Mouse (Mus musculus): ENCODE results near the gene Ebf1. TPM values are rescaled to one million over a fixed set of nuclear protein-coding genes. Genes with fewer than 3 reads are reported as not detected.

Ebf1 gene
- total RNA-seq, 2 experiments from 2014 or later = 3.7 to 5.2 TPM

DNA sequence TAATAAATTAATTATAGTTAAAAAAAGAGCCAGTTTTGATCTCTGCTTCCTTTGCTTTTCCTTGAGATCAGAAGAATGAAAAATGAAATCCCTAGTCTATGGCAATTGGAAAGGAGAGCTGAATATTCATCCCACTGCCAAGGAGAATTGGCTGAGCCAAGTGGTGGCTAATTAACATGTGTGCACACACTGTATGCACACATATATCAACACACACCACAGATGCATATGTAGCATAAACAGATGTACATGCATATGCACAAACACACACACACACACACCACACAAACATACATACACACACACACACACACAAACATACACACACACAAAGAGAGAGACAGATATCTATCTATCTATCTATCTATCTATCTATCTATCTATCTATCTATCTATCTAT lies 205.2 kb downstream of the Ebf1 start:
- no peak for DNase-seq (ENCODE audit: low spot score in 2 of 2)

GRCm38 (mm10) chr11:44832227-44832939 lies 215.3 kb downstream of the Ebf1 start:
- no peak for DNase-seq (ENCODE audit: low spot score in 2 of 2)

GRCm38 (mm10) chr11:44832940-44833254 lies 215.8 kb downstream of the Ebf1 start:
- no peak for DNase-seq (ENCODE audit: low spot score in 2 of 2)

DNA sequence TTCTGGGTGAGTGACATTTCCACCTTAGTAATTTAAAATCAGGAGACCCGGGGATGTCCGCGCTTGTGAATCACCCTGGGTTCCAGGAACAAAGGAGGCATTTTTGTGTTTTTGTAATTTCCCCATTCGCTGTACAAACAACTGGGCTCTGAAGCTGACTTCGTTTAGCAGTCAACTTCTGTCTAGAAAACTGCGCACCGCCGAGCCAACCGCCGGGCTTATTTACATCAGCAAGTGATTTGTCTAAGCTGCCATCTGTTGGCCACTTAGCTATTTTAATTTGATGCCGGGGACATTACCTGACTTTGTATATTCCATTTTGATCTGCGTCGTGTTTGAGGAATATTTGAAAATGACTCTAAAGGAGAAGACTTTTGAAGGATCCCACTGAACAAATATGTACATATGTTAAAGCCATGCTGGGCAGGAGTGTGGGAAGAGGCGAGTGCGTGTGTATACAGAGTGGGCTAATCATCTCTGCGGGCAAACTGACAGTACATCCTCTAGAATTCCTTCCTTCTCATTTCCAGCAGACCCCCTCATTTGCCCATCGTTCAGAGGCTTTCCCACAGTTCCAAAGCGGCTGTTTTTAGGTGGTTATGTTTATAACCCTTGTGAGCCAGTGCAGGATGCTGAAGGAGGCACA lies 216.4 kb downstream of the Ebf1 start:
- DNase-seq (ENCODE audit: low spot score in 2 of 2) = no peak

- DNase-seq (ENCODE audit: low spot score in 2 of 2) = no peak
Observed at GRCm38 (mm10) chr11:44835166-44835565, 218.0 kb downstream of the Ebf1 start.

GRCm38 (mm10) chr11:44837592-44837991 lies 220.5 kb downstream of the Ebf1 start:
- no peak for DNase-seq (ENCODE audit: low spot score in 2 of 2)

DNA sequence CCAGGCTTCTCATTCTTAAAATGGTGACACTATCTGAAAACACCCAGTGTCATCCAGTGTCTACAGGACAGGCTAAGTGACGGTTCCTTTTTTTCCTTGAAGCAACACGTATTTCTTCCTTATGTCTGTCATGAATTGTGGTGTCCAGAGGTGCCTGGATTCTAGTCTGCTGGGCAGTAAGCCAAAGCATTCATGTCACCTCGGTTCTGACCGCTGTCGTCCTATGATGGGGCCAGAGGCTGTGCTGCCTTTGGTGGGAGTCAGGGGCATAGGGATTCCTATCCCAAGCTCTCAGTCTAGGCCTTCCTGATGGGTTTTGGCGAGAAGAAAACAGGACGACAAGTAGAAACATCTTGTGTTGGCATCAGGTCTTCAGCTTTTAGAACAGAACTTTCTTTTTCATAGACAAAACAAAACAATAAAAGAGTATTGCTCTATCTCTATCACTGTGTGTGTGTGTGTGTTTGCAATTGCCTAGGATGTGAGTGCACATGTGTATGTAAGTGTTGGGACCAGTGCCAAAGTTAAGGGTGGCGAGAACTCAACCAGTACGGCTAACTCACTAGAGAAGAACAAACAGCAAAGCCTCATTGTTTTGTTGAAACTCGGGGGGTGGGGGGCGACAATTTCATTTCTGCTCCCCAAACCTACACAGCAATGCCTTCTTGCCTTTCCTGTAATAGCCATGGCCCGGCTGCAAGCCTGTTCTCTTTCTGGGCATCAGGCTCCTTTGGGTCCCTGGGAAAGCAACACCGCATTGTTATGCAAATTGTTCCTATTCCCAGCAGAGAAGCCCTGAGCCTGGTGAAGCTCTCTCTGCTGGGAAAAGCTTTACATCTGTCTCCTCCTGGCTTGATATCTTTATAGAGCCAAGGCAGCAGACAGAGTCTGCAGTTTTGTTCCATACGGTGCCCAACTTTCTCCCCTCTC lies 224.3 kb downstream of the Ebf1 start:
- DNase-seq (ENCODE audit: low spot score in 2 of 2) = no peak

GRCm38 (mm10) chr11:44851874-44852273 lies 234.8 kb downstream of the Ebf1 start:
- DNase-seq (ENCODE audit: low spot score in 2 of 2) = no peak

DNA sequence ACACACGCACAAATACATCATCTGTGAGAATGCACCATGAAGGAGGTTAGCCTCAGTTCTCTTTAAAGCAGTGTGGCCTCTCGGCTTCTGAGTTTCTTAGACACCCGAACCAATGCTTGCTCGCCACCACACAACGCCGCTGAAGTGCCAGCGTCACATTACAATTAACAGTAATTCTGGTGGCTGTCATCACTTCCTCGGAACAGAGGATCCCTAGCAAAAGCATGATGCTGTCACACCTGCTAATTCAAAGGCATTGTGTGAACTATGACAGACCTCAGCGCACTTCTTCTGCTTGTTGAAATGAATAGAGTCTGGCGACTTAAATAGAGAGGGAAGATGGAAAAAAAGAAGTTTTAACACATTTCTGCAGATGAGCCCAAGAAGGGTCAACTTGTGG lies 235.8 kb downstream of the Ebf1 start:
- DNase-seq (ENCODE audit: low spot score in 2 of 2) = no peak

- DNase-seq (ENCODE audit: low spot score in 2 of 2) = no peak
Observed at GRCm38 (mm10) chr11:44854496-44854895, 237.4 kb downstream of the Ebf1 start.

DNA sequence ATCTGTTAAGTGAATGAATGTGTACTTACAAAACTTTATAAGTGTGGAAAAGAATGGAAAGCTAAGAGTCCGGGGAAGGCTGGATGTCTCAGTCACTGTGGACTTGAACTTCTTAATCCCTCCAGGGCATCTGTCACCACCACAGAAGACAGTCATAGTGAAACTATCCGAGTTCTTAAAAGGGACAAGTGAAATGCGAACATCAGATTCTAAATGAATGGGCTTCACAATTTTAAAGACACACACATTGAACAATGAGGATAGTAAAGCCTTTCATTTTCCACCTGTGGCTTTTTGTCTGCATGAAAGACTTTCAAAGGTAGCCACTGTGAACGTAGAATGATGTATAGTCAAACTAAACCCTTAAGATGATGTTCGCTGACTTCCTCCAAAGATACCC lies 244.0 kb downstream of the Ebf1 start:
- no peak for DNase-seq (ENCODE audit: low spot score in 2 of 2)

- no peak for DNase-seq (ENCODE audit: low spot score in 2 of 2)
Observed at GRCm38 (mm10) chr11:44863910-44864309, 246.8 kb downstream of the Ebf1 start.

GRCm38 (mm10) chr11:44866476-44867149 lies 249.5 kb downstream of the Ebf1 start:
- no peak for DNase-seq (ENCODE audit: low spot score in 2 of 2)

DNA sequence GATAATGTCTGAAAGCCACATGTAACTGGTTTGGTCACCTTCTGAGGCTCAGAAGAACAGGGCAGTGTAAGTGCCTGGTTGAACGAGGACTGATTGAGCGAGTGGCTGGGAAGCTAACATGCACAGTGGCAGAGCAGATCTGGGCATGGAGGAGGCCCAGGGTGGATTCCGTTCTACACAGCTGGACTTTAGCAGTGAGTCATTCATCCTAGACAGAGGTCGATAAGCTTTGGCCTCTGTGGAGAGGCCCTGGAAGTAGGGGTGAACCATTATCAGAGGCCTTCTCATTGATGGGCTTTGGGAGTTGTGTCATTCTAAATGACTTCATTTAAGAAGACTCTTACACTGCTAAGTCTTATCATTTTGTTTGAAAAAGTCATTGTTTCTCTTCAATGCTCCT lies 250.3 kb downstream of the Ebf1 start:
- DNase-seq (ENCODE audit: low spot score in 2 of 2) = no peak

GRCm38 (mm10) chr11:44873876-44874275 lies 256.8 kb downstream of the Ebf1 start:
- no peak for DNase-seq (ENCODE audit: low spot score in 2 of 2)

- DNase-seq (ENCODE audit: low spot score in 2 of 2) = no peak
Observed at GRCm38 (mm10) chr11:44875171-44875570, 258.1 kb downstream of the Ebf1 start.

DNA sequence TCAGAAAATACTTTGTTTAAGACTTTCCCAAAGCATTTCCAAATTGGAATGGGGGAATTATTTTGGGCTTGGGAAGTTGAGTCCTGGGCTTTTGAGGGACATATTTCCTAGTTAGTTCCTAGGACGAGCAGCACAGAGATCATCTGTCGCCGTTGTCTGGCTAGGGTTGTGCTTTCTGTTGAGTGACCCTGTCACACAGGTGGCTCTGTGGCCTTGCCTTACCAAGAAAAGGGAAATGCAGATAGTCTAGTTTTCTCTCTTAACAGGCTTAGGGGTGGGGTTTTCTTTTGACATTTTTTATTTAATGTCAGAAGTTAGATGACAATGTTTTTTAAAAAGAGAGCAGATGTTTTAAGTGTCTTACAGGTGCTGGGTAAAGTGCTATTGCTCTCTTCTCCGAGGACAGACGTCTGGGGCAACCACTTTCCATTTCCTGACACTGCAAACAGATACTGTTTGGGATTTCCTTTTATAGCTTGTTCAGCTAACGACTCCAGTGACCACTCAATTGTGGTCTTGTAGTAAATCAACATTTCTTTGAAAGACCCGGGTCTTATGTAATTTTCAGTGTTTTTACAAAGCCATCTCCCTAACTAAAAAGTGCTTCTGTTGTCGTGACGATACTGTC lies 264.1 kb downstream of the Ebf1 start:
- DNase-seq (ENCODE audit: low spot score in 2 of 2) = no peak

DNA sequence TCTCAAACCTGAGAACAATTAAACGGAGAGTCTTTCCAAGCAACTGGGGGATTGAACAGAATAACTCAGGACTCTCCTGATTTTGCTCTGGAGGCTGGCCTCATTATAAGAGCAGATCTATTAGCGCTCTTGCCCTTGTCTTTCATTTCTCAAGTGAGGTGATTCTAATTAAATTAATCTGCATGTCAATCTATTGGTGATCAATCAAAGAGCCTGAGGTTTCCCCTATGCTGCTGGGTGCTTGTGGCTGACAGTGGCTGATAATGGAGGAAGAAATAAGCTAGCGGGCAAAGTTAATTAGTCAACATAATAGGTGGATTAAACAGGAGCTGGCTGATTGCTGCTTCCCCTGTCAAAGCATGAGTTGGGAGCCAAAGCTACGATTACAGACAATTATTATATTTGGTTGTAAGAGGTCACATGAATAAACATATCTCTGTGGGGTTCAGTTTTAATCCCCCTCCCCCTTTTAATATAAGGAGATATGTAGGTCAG lies 265.4 kb downstream of the Ebf1 start:
- no peak for DNase-seq (ENCODE audit: low spot score in 2 of 2)

DNA sequence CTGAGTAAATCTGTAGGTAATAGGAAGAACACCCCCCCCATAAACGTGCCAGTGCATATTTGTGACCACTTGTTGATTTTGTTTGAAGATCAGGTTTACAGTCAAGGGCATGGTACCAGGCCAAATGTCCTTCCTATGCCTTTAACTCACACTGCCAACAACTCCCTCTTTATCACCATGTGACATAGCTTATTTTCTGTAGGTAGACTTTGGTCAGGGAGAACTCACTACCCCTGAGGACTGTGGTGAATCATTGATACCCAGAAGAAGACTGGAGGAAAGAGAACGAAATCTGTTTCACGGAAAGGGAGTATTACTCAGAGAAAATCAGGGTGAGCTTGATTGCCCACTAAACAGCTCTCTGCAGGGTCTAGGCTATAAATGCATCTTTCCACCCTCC lies 267.2 kb downstream of the Ebf1 start:
- no peak for DNase-seq (ENCODE audit: low spot score in 2 of 2)

DNA sequence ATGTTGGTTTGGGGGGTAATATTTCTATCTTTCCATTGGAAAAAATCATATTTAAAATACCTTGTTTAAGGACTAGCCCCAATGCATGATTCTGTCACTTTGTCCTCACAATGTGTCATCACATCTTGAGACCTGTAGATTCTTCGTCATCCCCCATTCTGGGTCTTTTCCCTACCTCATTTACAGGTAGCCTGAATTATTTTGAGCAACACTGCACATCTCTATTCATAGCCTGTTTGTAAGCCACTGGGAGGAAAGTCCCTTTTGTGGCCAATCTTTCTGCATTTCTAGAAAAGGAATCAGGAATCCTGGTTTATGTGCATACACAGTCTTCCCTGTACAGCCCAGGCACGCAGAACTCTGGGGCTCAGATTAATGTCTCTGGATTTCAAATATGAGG lies 269.8 kb downstream of the Ebf1 start:
- no peak for DNase-seq (ENCODE audit: low spot score in 2 of 2)

- no peak for DNase-seq (ENCODE audit: low spot score in 2 of 2)
Observed at GRCm38 (mm10) chr11:44887691-44888090, 270.6 kb downstream of the Ebf1 start.

Data from layer of hippocampus, postnatal 10 days (tissue).